Mouse (Mus musculus) layer of hippocampus, postnatal 14 days (tissue): ENCODE data around the gene Trmt13. TPM values are rescaled to one million over a fixed set of nuclear protein-coding genes. Genes with fewer than 3 reads are reported as not detected.
"Not testable (repeated sequence)": the region's sequence is repeated elsewhere in the genome, so short reads cannot be mapped to it uniquely, and the experiment has no call there.

Experiments used
- DNase-seq, 2 experiments: peaks; one replicate each; pipeline ENCODE4 v3.0.0; 2021 to 2022; ENCODE audit warnings: low spot score in 2 of 2, mixed read lengths in 1 of 2
- long read RNA-seq, 2 experiments: library from polyadenylated mRNA; stranded (forward); transcript quantifications; one replicate each; pipeline ENCODE4 v2.0.0; 2021
- total RNA-seq, 2 experiments: library from RNA; stranded (reverse); gene quantifications; 2 replicates each; pipeline ENCODE4 v1.2.3; 2021

Trmt13 gene
- 10 to 100 TPM; 15.3 to 15.6 TPM for total RNA-seq
- long read RNA-seq, experiment 1, partial matches to known transcripts, result 2 of 7 reads
- long read RNA-seq, experiment 1, other reads (novel, unspliced or antisense), result 2 of 7 reads
- long read RNA-seq, experiment 2, partial matches to known transcripts, result 3 of 14 reads
- long read RNA-seq, experiment 2, other reads (novel, unspliced or antisense), result 9 of 14 reads

- peak in 1 of 2 experiments; percentile 16 for DNase-seq
Measured at GRCm38 (mm10) chr3:116614295-116614892, at the start of gene Trmt13. Gene Trmt13, minus strand, starts transcription at chr3:116614587.

DNA sequence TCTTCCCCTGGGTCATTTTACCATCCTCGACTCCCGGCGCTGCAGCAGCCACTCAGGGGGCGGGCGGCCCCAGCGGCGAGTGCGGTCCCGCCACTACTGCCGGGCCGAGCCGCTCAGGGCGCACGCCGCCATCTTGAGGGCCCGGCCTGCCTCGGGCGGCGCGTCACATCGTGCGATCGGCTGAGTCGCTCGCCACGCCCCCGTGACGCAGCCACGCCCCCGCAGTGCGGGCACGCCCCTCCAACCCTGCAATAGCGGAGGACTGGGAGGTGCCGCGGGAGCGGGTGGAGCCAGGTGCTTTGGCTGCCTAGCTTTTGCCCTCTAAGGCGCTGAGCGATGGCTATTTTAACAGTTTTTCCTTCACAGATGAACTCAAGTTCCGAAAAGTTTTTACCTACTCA, 48.1 kb upstream of the Trmt13 start, which contains the start of gene Mfsd14a:
TSS of gene Mfsd14a (minus strand) at position 215 of the 401 bp plus-strand sequence.
- DNase-seq, result peak; percentile 96 to 98

DNA sequence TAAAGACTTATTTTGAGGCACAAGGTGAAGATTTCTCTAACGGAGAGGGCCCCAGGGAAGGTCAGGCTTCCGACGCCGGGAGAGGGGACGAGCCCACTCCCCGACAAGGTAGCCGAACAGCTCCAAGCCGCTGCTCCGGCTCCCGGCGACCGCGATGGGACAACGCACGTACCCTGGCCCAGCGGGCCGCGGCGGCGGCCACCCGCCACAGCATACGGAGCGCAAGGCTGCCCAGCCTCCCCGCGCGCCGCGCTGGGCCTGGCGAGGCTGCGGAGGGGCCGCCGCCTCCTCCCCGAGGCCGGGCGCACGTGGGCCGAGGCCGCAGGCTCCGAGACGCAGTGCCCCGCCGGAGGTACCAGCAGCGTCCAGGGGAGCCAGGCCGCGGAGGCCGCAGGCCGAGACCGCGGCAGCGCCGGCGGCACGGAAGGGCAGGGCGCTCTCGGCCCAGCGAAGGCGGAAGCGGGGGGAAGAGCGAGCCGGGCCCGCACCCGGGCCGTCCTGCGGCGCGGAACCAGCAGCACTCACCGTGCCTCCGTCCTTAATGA, 47.6 kb upstream of the Trmt13 start:
- DNase-seq, result peak in 1 of 2 experiments; percentile 33

DNA sequence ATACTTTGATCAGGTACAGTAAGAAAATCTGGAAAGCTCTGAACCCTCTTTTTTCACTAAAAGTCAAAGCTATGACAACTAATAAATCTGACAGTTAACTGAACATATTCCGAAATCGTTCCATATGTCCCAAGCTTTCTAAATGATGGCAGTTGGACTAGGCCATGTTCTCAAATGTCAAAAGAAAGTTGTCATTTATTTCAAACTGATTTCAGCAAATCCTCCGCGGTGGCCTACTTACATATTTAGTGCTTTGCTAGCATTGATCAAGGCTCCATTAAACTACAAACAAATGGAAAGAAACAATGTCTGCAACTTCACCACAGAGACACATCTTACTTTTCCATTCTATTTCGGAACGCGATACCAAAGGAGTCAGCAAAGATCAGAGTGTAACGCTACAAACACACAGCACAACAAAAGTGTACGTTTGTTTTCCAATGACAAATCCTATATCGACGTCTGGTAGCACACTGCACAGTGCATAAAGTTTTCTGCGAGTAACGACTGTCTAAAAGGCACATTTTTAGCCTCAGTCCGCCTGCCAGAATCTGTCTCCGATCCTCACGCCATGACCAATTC, 47.0 kb upstream of the Trmt13 start:
- no peak for DNase-seq

DNA sequence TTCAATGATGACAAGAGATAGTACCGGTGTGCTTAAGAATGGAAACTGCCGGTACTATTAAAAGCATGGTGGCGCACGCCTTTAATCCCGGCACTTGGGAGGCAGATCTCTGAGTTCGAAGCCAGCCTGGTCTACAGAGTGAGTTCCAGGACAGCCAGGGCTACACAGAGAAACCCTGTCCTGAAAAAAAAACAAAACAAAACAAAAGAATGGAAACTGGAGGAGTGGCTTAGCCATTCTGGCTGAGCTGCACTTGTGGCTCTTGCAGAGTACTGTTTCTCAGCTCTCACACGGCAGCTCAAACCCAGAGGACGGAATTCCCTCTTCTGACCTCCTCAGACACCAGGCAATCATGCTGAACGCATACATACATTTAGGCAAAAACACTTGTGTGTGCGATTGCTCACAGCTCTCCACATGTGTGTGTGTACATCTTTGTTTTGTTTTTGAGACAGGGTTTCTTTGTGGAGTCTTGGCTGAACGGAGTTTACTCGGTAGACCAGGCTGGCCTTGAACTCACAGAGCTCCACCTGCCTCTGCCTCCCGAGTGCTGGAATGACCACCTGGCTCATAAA, 45.6 kb upstream of the Trmt13 start:
- no peak for DNase-seq

GRCm38 (mm10) chr3:116658928-116659565, 44.7 kb upstream of the Trmt13 start:
- no peak for DNase-seq

DNA sequence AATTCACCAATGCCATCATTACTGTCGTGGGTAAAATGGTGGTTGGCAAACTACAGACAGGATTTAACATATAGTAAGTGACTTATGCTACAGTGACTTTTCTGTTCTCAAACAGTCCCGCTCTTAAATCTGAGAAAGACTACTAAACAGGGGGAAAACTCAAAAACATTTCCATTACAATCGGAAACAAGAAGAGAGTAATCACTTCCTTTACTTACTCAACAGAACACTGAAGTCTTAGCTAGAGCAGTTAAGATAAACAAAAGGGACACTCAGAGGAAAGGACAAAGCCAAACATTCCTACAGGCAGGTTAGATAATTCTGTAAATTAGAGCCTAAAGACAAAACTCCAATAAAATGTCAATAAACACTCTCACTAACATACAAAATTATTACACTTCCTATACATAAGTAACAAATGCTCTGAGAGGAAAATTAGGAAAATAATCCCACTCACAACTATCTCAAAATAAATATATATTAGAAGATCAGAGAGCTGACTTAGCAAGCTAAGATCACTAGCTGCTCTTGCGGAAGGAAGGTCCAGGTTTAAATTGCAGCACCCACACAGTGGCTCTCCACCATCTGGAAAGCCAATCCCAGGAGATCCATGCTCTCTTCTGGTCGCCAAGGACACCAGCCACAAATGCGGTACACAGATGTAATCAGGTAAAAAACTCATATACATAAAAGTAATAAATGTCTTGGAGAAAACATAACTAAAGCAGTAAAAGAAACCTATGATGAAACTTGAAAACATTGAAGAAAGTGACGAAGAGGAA, 42.0 kb upstream of the Trmt13 start:
- DNase-seq, result no peak

DNA sequence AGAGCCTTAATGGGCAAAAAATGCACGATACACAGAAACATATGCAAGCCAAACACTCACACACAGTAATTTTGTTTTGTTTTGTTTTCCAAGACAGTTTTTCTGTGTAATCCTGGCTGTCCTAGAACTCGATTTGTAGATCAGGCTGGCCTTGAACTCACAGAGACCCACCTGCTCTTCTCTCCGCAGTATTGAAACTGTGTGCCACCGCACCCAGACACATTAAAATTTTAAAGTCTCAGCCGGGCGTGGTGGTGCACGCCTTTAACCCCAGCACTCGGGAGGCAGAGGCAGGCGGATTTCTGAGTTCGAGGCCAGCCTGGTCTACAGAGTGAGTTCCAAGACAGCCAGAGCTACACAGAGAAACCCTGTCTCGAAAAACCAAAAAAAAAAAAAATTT, 39.7 kb upstream of the Trmt13 start:
- not testable (repeated sequence) for DNase-seq

- DNase-seq, result peak in 1 of 2 experiments; percentile 42
Measured at GRCm38 (mm10) chr3:116653278-116653945, 39.0 kb upstream of the Trmt13 start.

DNA sequence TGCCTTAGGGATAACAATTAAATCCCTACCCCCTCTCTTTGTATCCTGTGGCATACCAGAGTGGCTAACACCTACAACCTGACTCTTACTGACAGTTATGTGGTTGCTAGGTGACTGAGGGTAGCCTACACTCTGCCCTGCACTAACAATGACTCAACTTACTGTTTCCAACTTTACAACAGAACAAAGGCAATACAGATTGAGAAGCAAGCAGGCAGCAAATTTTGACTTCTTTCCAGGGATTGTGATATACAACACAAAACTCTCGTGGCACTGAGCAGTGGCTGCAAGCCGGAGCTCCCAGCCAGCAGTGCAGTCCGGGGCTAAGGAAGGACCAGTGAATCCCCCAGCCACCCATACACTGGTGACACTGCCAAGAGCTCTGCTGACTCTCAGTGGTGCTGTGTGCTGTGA, 37.7 kb upstream of the Trmt13 start:
- no peak for DNase-seq

- DNase-seq, result no peak
Measured at GRCm38 (mm10) chr3:116650698-116651097, 36.3 kb upstream of the Trmt13 start.

DNA sequence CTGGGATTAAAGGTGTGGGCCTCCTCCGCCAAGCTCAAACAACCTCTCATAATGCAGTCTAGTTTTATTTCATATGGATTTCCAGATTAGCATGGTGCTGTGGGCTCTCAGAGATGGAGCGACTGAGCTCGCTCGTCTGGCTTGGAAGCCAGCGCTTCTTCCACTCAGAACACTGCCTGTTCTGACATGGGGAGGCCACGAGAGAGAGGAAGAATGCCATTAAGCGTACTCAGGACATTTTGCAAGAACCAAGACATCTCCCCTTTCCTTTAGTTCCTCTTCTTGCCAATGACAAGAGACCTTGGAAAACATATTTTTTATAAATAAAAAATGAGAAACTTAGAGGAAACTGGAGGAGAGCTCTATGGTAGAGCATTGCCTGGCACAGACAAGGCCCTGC, 34.4 kb upstream of the Trmt13 start:
- no peak for DNase-seq

GRCm38 (mm10) chr3:116646387-116646786, 32.0 kb upstream of the Trmt13 start:
- no peak for DNase-seq

DNA sequence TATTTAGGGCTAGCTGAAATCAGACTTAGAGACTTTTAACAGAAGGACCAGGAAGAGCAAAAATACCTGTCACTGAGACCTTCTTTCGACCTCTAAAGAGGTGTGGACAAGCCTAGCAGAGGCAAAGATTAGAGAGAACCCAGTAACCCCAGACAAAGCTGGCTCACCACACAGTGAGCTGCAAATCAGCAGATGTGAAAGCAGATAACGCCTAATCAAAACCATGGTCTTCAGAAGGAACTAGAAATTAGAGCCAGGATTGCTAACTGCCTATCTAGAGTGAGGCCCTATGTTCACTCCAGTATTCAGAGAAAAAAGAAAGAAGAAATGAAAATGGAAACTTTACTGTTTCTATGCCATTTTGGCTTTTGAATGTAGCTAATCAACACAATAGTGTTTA, 28.0 kb upstream of the Trmt13 start:
- DNase-seq, result no peak

DNA sequence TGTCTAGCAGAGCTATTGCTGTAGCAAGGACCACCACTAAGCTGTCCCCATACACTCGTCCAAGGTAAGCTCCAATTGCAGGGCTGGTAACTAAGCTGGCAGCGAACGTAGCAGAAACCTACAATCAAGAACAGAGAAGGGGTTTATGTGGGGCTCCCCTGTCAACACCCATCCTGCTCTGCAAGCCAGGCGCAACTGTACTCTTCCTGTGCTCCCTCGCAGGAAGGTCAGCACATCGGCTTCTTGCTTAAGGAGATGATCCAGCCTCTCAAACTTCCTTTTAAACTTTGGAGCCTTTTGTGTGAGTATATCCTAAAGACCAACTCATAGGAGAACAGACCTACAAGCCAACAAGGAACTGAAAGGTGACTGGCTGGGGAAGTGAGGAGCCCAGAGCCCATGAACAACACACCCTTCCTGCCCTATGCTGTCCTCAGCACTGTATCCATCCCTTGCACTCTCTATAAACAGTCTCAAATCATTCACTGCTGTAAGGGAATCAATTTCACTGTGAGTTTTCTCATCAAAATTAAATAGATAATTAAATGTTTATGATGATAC, 27.5 kb upstream of the Trmt13 start:
- DNase-seq, result no peak

DNA sequence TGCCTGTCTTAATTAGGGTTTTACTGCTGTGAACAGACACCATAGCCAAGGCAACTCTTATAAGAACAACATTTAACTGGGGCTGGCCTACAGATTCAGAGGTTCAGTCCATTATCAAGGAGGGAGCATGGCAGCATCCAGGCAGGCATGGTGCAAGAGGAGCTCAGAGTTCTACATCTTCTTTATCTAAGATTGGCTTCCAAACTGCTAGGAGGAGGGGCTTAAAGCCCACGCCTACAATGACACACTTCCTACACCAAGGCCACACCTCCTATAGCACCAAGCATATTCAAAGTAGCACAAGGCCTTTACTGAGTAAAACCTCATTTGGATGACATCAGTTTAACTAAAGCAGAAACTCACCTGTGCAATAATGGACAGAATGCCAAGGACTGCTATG, 25.6 kb upstream of the Trmt13 start:
- no peak for DNase-seq

- DNase-seq, result no peak
Measured at GRCm38 (mm10) chr3:116638572-116638971, 24.2 kb upstream of the Trmt13 start.

GRCm38 (mm10) chr3:116637693-116638476, 23.5 kb upstream of the Trmt13 start:
- DNase-seq, result no peak

DNA sequence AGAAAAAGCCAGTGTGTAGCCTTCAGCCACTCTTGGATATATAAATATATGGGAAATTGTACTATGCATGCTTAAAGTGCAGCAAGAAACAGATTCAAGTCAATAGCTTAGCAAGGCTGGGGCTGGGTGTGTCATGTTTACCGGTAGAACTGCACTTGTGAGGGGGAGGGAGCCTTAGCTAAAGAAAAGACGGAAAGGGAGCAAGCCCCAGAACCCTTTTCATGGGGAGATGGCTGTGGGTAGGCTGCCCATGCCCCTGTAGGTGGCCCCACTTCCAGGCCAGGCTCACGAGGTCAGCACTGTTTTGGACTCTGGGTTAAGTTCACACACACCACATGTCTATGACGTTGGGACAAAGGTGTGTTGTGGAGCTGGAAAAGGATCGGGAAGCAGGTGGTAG, 21.4 kb upstream of the Trmt13 start:
- DNase-seq, result no peak
